11 mouse cellular contexts compared by ENCODE assay signal in the genomic region with DNA sequence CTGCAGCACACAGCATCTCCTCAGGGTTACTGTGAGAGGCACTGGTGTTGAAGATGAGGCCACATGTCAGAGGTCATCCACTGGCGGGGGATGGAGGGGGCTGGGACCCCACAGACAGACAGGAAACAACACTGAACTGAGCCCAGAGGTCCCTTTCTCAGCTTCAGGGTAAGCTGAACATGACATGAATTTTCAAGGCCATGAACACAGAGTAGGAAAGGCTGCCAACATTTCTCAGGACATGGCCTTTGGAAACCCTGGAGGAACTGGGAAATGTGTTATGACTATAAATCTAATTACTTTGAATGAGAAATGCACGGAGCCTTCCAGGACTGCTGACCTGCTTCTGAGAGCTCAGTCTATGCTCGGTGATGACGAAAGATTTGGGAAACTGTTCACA.
DNase-seq lines count a peak whose midpoint lies in the region; ATAC-seq and TF ChIP-seq lines count a peak whose summit lies in the region.
"Had no signal": no experiment of that assay in that cellular context is flagged by ENCODE, and none has a peak within 500 bp of the region (broad histone marks: within the 10 kb centered on the region; RNA-seq: fewer than 3 reads in every experiment).

No protein-coding gene starts in this region.

- H3K27ac ChIP-seq in limb, embryonic 14.5 days (replicated peaks; ENCODE audit: low read depth, low read length), result no peak overlapping the region
- H3K27ac ChIP-seq: midbrain, embryonic 15.5 days had no signal

- 63% methylated on average over 4 of the region's 4 CpGs for WGBS in limb, embryonic 14.5 days

- H3K9me3 ChIP-seq in limb, embryonic 14.5 days (ENCODE audit: control insufficient read depth, low read length), result no peaks in the 10 kb centered on the region
- H3K9me3 ChIP-seq: G1E; midbrain, embryonic 15.5 days had no signal

- ATAC-seq in limb, embryonic 14.5 days (ENCODE audit: low FRiP score, low read depth), result peak; percentile 37; the same call in 1 of the 2 replicates
- no peak for ATAC-seq in megakaryocyte progenitor cell, adult 5-6 weeks (replicated peaks; ENCODE audit: poor library complexity)
- ATAC-seq: midbrain, embryonic 15.5 days had no signal

- H3K9ac ChIP-seq in limb, embryonic 14.5 days (ENCODE audit: low read depth, low read length, severe bottlenecking), result no peak overlapping the region
- H3K9ac ChIP-seq: midbrain, embryonic 15.5 days had no signal

- no peaks in the 10 kb centered on the region for H3K4me1 ChIP-seq in limb, embryonic 14.5 days (ENCODE audit: control insufficient read depth, insufficient read depth, low read length)
- H3K4me1 ChIP-seq: midbrain, embryonic 15.5 days had no signal

- peak; percentile 13 for DNase-seq in layer of hippocampus, adult 9-11 months
- no peak for DNase-seq in layer of hippocampus, adult 11-12 months (ENCODE audit: low spot score)
- peak; percentile 70 for DNase-seq in adrenal gland, adult 8-10 months
- DNase-seq in gastrocnemius, postnatal 25 days, result peak; percentile 16
- DNase-seq in limb, embryonic 14.5 days (ENCODE audit: low spot score), result peak; percentile 52
- DNase-seq in c-Kit-positive CD71-positive TER-119-positive erythroid progenitor cells, embryonic 14.5 days (ENCODE audit: low spot score), result no peak
- DNase-seq: right cerebral cortex, adult 18-20 months; thymus, adult 18-20 months had no signal

- no peak overlapping the region for H3K4me3 ChIP-seq in limb, embryonic 14.5 days (replicated peaks; ENCODE audit: low read length)
- H3K4me3 ChIP-seq: midbrain, embryonic 15.5 days had no signal

- no peak for TF ChIP-seq POLR2A in limb, embryonic 14.5 days (IDR thresholded peaks at IDR 0.05; ENCODE audit: borderline replicate concordance, extremely low read depth, insufficient read depth, insufficient read length)

- H3K27me3 ChIP-seq in limb, embryonic 14.5 days (ENCODE audit: control insufficient read depth, insufficient read depth, low read length), result no peaks in the 10 kb centered on the region
- H3K27me3 ChIP-seq: midbrain, embryonic 15.5 days had no signal

- no peak overlapping the region for H3K4me2 ChIP-seq in limb, embryonic 14.5 days (replicated peaks; ENCODE audit: low read depth, low read length, severe bottlenecking)
- H3K4me2 ChIP-seq: midbrain, embryonic 15.5 days had no signal

- H3K36me3 ChIP-seq in limb, embryonic 14.5 days (ENCODE audit: control insufficient read depth, insufficient read depth, low read length), result no peaks in the 10 kb centered on the region
- H3K36me3 ChIP-seq: midbrain, embryonic 15.5 days had no signal

Comparison
In these comparisons a context has a peak if more than half of its experiments do, and no peak if none do; other contexts are left out.
1. DNase-seq: peak in layer of hippocampus, adult 9-11 months (single experiment), adrenal gland, adult 8-10 months (single experiment), gastrocnemius, postnatal 25 days (single experiment) and limb, embryonic 14.5 days (single experiment); none in layer of hippocampus, adult 11-12 months (single experiment) and c-Kit-positive CD71-positive TER-119-positive erythroid progenitor cells, embryonic 14.5 days (single experiment).